Mouse (Mus musculus): ENCODE results near the gene Naa20. TPM values are rescaled to one million over a fixed set of nuclear protein-coding genes. Genes with fewer than 3 reads are reported as not detected.
"Not testable (repeated sequence)": the region's sequence is repeated elsewhere in the genome, so short reads cannot be mapped to it uniquely, and the experiment has no call there.

Gene Naa20
- total and polyA plus RNA-seq, 2 experiments, result 14.4 to 29.2 TPM

DNA sequence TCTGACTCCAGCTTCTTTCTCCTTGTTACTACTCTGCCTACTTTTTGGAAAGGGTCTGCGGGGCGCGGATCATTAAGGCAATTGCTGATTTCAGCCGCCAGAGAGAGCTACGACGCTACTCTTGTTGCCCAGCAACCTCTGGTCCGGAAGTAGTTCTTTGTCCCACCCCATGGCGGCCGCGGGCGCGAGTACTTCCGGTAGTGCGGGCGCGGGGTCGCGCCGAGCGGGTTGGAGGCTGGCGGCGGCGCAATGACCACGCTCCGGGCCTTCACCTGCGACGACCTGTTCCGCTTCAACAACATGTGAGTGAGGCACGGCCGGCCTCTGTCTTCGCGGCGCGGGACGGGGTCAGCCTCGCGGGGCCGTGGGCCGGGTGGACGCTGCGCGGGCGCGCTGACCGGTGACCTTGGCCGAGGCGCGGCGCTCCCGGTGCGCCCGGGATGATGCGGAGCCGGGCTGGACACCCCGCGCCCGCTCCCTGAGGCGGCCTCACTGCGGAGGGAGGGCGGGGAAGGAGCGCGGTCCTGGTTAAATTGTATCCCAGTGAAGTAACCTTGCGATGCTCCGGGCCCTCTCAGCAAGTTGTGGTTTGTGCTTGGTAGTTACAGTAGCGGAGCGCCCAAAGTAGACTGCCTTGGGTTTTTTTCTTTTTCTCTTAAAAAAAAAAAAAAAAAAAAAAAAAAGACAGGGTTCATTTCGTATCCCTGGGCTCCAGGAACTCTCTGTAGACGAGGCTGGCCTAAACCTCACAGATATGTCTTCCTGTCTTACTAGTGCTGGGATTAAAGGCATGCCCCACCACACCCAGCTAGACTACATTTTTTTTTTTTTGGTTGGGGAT lies 1.4 kb downstream of the Naa20 start:
- Histone ChIP-seq H3K36me3 (ENCODE audit: control insufficient read depth, insufficient read depth, low read length) (no peaks in the 10 kb centered on the region; the same call in 1 of the 2 replicates), H3K4me1 (ENCODE audit: control insufficient read depth, insufficient read depth, low read length) (peaks cover 8% of the 10 kb centered on the region; the same call in 1 of the 2 replicates), H3K4me3 (ENCODE audit: insufficient read depth, low read depth, low read length) (peak overlapping the region; percentile 80), H3K79me2 (ENCODE audit: control insufficient read depth, insufficient read depth, low read length) (peaks cover 22% of the 10 kb centered on the region; the same call in 1 of the 2 replicates), H3K27me3 (ENCODE audit: control insufficient read depth, insufficient read depth, low read length) (no peaks in the 10 kb centered on the region), H3K27ac (replicated peaks; ENCODE audit: insufficient read depth, low read depth, low read length) (peak overlapping the region; percentile 89), H3K9ac (ENCODE audit: low read depth, low read length) (peak overlapping the region; percentile 90)
- peak; percentile 71 for DNase-seq (ENCODE audit: extremely low read depth, low read depth, low spot score)
- WGBS, result under 1% methylated on average over 68 of the region's 68 CpGs
- TF ChIP-seq POLR2A (IDR thresholded peaks at IDR 0.05; ENCODE audit: extremely low read depth, insufficient read depth, low read length) (peak; percentile 68), CTCF (IDR thresholded peaks at IDR 0.05; ENCODE audit: low read depth, low read length) (peak; percentile 65)

DNA sequence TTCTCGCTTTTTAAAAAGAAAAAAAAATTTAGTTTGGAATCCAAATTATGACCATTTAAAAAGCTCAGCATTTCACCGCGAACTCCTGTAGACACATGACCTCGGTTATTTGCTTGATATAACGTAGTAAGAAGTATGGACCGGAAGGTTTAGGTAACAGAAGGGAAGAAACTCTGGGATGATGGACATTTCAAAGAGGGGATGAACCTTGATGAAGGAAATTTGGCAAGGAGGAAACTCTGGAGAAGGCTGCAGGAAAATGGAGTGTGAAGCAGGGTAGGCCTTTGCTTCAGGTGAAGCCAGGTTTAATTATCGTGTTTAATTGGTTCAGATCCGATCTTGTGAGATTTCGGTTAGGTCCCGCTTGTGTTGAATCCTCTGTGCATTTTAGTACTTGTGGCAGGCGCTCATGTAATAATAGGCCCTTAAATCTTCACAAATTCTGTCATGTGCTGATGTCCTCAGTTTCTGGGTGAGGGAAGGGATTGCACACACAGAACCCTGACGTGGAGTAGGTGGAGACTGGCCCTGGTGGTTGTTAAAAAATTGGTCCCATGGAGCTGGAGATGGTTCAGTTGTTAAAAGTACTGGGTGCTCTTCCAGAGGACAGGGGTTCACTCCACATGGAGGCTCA lies 2.2 kb downstream of the Naa20 start:
- H3K27ac ChIP-seq (replicated peaks; ENCODE audit: insufficient read depth, low read depth, low read length), result no peak overlapping the region

DNA sequence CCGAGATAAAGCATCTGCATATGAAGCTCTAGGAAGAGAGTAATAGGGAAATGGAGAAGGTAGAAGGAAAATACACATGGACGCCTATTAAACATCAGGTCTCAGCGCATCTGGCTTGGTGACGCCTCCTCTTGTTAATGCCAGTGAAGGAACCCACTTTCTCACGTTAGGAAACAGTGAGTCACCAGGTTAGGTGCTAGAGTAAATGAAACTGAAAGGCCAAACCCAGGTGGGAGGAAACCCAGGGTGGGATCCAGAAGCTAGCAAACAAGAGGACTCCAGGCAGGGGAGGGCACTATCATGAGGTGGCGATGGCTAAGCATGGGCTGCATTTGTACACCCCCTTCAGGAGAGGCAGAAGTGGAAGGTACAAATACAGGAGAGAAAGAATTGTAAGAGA lies 3.3 kb downstream of the Naa20 start:
- Histone ChIP-seq H3K9ac (ENCODE audit: low read depth, low read length) (no peak overlapping the region), H3K27ac (replicated peaks; ENCODE audit: insufficient read depth, low read depth, low read length) (no peak overlapping the region), H3K4me3 (ENCODE audit: insufficient read depth, low read depth, low read length) (no peak overlapping the region), H3K4me1 (ENCODE audit: control insufficient read depth, insufficient read depth, low read length) (peaks cover 8% of the 10 kb centered on the region; the same call in 1 of the 2 replicates), H3K36me3 (ENCODE audit: control insufficient read depth, insufficient read depth, low read length) (peaks cover 5% of the 10 kb centered on the region; the same call in 1 of the 2 replicates), H3K79me2 (ENCODE audit: control insufficient read depth, insufficient read depth, low read length) (peaks cover 22% of the 10 kb centered on the region; the same call in 1 of the 2 replicates), H3K27me3 (ENCODE audit: control insufficient read depth, insufficient read depth, low read length) (no peaks in the 10 kb centered on the region)
- no peak for DNase-seq (ENCODE audit: extremely low read depth, low read depth, low spot score)
- TF ChIP-seq POLR2A (IDR thresholded peaks at IDR 0.05; ENCODE audit: extremely low read depth, insufficient read depth, low read length), result no peak
- TF ChIP-seq CTCF (IDR thresholded peaks at IDR 0.05; ENCODE audit: low read depth, low read length), result no peak
- 84% methylated on average over 6 of the region's 6 CpGs for WGBS

More for the DNA sequence above, 2.2 kb downstream of the Naa20 start:
- Histone ChIP-seq H3K36me3 (ENCODE audit: control insufficient read depth, insufficient read depth, low read length) (peaks cover under 1% of the 10 kb centered on the region; the same call in 1 of the 2 replicates), H3K79me2 (ENCODE audit: control insufficient read depth, insufficient read depth, low read length) (peaks cover 22% of the 10 kb centered on the region; the same call in 1 of the 2 replicates), H3K27me3 (ENCODE audit: control insufficient read depth, insufficient read depth, low read length) (no peaks in the 10 kb centered on the region), H3K9ac (ENCODE audit: low read depth, low read length) (0 out of 2 replicates have a peak overlapping the region, but pooled peaks have one; percentile 32), H3K4me1 (ENCODE audit: control insufficient read depth, insufficient read depth, low read length) (peaks cover 8% of the 10 kb centered on the region; the same call in 1 of the 2 replicates), H3K4me3 (ENCODE audit: insufficient read depth, low read depth, low read length) (no peak overlapping the region; the same call in none of the 2 replicates)
- no peak for TF ChIP-seq POLR2A (IDR thresholded peaks at IDR 0.05; ENCODE audit: extremely low read depth, insufficient read depth, low read length)
- no peak for TF ChIP-seq CTCF (IDR thresholded peaks at IDR 0.05; ENCODE audit: low read depth, low read length)
- 31% methylated on average over 12 of the region's 12 CpGs for WGBS
- no peak for DNase-seq (ENCODE audit: extremely low read depth, low read depth, low spot score)

DNA sequence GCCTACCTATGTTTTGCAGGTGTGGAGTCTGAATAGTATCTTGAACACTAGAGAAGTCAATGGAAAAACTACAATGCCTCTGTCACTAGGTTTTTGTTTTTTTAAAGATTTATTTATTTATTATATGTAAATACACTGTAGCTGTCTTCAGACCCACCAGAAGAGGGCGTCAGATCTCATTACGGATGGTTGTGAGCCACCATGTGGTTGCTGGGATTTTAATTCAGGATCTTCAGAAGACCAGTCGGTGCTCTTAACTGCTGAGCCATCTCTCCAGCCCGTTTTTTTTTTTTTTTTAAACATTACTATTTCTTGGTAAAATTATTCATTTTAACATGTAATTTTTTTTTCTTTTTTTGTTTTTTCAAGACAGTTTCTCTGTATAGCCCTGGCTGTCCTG lies 4.0 kb downstream of the Naa20 start:
- not testable (repeated sequence) for H3K36me3 ChIP-seq (ENCODE audit: control insufficient read depth, insufficient read depth, low read length); H3K9ac ChIP-seq (ENCODE audit: low read depth, low read length); H3K4me1 ChIP-seq (ENCODE audit: control insufficient read depth, insufficient read depth, low read length); H3K27me3 ChIP-seq (ENCODE audit: control insufficient read depth, insufficient read depth, low read length); DNase-seq (ENCODE audit: extremely low read depth, low read depth, low spot score); H3K4me3 ChIP-seq (ENCODE audit: insufficient read depth, low read depth, low read length); H3K27ac ChIP-seq (replicated peaks; ENCODE audit: insufficient read depth, low read depth, low read length)
- H3K79me2 ChIP-seq (ENCODE audit: control insufficient read depth, insufficient read depth, low read length), result peaks cover 22% of the 10 kb centered on the region; the same call in 1 of the 2 replicates
- WGBS, result 54% methylated on average over 4 of the region's 4 CpGs
- TF ChIP-seq CTCF (IDR thresholded peaks at IDR 0.05; ENCODE audit: low read depth, low read length), result 0 out of 2 replicates have a peak, but pooled peaks have one; percentile 4

DNA sequence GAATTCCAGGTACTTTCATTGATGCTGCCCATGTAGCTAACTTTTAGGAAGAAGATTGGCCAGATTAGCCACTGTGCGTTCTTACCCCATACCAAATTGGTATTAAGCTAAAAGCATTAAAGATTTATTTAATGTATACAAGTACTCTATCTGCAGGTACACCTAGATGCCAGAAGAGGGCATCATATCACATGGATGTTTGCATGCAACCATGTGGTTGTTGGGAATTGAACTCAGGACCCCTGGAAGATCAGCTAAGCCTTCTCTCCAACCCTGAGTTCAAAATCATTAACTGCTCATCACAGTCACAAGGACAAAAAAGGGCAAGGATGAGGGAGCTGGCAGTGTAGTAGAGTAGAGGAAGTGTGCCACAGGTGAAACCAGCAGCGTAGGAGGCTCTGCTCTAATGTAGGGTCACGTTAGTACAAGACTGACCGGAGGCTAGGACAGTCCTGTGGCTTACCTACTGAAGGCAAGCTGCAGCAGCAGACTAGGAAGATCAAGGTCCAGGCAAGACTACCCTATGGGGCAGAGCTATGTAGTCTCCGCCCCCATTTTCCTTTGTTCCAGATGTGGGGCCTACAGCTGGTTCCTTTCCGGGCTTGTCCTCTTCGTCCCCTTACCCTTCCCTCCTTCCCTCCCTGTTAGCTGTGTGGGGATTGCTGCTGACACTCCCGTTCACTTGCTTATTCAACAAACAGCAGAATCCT lies 19.2 kb downstream of the Naa20 start:
- Histone ChIP-seq H3K27me3 (ENCODE audit: control insufficient read depth, insufficient read depth, low read length) (no peaks in the 10 kb centered on the region), H3K36me3 (ENCODE audit: control insufficient read depth, insufficient read depth, low read length) (peaks cover 71% of the 10 kb centered on the region), H3K27ac (replicated peaks; ENCODE audit: insufficient read depth, low read depth, low read length) (no peak overlapping the region), H3K4me1 (ENCODE audit: control insufficient read depth, insufficient read depth, low read length) (no peaks in the 10 kb centered on the region), H3K79me2 (ENCODE audit: control insufficient read depth, insufficient read depth, low read length) (no peaks in the 10 kb centered on the region), H3K9ac (ENCODE audit: low read depth, low read length) (no peak overlapping the region), H3K4me3 (ENCODE audit: insufficient read depth, low read depth, low read length) (no peak overlapping the region)
- DNase-seq (ENCODE audit: extremely low read depth, low read depth, low spot score), result no peak
- no peak for TF ChIP-seq POLR2A (IDR thresholded peaks at IDR 0.05; ENCODE audit: extremely low read depth, insufficient read depth, low read length)
- no peak for TF ChIP-seq CTCF (IDR thresholded peaks at IDR 0.05; ENCODE audit: low read depth, low read length)
- 88% methylated on average over 8 of the region's 8 CpGs for WGBS

All from liver, adult 2 months (tissue).